Mouse (Mus musculus): Measurements from ENCODE around the gene Aipl1. TPM values are rescaled to one million over a fixed set of nuclear protein-coding genes. Genes with fewer than 3 reads are reported as not detected.

Aipl1 gene
- polyA plus RNA-seq, 1 experiment from 2014 or later = 0.09 TPM

DNA sequence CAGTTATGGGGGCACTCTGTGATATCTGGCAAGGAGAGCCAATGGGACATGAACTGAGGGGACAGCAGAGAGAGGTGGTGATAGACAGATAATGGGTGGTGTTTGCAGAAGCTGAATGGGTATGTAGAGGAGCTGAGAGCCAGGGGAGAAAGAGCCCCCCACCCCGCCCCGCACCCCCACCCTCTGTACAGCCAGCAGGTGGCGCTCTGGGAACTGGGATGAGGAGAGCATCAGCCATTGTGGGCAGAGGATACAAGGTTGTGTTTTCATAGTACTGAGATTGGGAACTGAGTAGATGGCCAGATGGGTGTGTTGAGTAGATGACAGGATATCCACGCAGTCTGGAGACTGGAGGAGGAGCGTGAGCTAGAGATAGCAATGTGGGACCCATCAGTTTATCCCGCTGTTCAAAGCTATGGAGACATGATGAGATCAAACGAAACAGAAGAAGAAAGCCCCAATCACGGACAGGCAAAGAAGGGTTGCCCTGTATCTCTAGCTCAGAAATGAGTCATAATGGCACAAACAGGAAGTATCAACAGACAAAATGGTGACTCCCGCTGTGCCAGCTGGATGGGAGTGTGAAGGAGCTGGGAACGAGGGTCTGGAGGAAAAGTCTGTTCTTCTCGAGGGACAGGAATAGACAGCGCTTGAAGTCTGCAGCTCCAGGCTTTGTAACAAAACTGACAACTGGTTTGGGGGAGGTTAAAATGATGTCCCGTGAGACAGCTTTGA lies 20.6 kb downstream of the Aipl1 start:
- peaks cover 2% of the 10 kb centered on the region; the same call in 1 of the 2 replicates for H3K4me1 ChIP-seq (ENCODE audit: control insufficient read depth, insufficient read depth, low read length)
- no peak overlapping the region for H3K27ac ChIP-seq (ENCODE audit: low read depth, low read length)
- peaks cover 4% of the 10 kb centered on the region; the same call in 1 of the 2 replicates for H3K27me3 ChIP-seq (ENCODE audit: control insufficient read depth, insufficient read depth, low read length)
- no peaks in the 10 kb centered on the region for H3K9me3 ChIP-seq (ENCODE audit: control insufficient read depth, low read length)
- 83% methylated on average over 13 of the region's 13 CpGs for WGBS
- no peak for ATAC-seq (ENCODE audit: low FRiP score, low TSS enrichment)
- H3K9ac ChIP-seq (ENCODE audit: low read depth, low read length) = no peak overlapping the region
- no peaks in the 10 kb centered on the region for H3K36me3 ChIP-seq (ENCODE audit: control insufficient read depth, insufficient read depth, low read length)
- H3K4me3 ChIP-seq (ENCODE audit: low read length) = no peak overlapping the region
- H3K4me2 ChIP-seq (replicated peaks; ENCODE audit: low read depth, low read length) = no peak overlapping the region

DNA sequence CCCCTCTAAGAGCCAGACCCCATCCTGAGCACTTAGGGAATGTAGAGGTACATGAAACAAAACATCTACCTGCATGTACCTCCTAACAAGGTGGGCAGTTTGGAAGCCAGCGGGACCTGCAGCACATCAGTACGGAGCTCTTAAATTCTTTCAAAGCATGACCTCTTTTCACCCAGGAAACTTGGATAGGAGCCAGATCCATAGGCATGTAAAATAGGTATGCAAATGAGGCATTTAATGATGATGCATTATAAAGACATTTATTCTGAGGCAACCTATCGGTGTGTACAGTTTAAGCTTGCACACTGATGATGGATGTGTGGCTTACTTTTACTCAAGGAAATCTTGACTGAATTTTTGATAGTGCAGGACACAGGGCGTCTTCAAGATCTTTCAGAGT lies 22.6 kb downstream of the Aipl1 start:
- H3K36me3 ChIP-seq (ENCODE audit: control insufficient read depth, insufficient read depth, low read length) = no peaks in the 10 kb centered on the region
- no peaks in the 10 kb centered on the region for H3K9me3 ChIP-seq (ENCODE audit: control insufficient read depth, low read length)
- H3K9ac ChIP-seq (ENCODE audit: low read depth, low read length) = no peak overlapping the region
- ATAC-seq (ENCODE audit: low FRiP score, low TSS enrichment) = no peak
- no peak overlapping the region for H3K4me3 ChIP-seq (ENCODE audit: low read length)
- H3K4me1 ChIP-seq (ENCODE audit: control insufficient read depth, insufficient read depth, low read length) = peaks cover 5% of the 10 kb centered on the region; the same call in 1 of the 2 replicates
- 79% methylated on average over 4 of the region's 4 CpGs for WGBS
- H3K4me2 ChIP-seq (replicated peaks; ENCODE audit: low read depth, low read length) = no peak overlapping the region
- H3K27ac ChIP-seq (ENCODE audit: low read depth, low read length) = no peak overlapping the region
- H3K27me3 ChIP-seq (ENCODE audit: control insufficient read depth, insufficient read depth, low read length) = peaks cover 4% of the 10 kb centered on the region; the same call in 1 of the 2 replicates

GRCm38 (mm10) chr11:72011955-72012354 lies 25.4 kb downstream of the Aipl1 start:
- no peak overlapping the region for H3K4me2 ChIP-seq (replicated peaks; ENCODE audit: low read depth, low read length)
- no peak for ATAC-seq (ENCODE audit: low FRiP score, low TSS enrichment)
- H3K4me3 ChIP-seq (ENCODE audit: low read length) = no peak overlapping the region
- H3K9me3 ChIP-seq (ENCODE audit: control insufficient read depth, low read length) = no peaks in the 10 kb centered on the region
- no peak overlapping the region for H3K9ac ChIP-seq (ENCODE audit: low read depth, low read length)
- no peak overlapping the region for H3K27ac ChIP-seq (ENCODE audit: low read depth, low read length)
- H3K4me1 ChIP-seq (ENCODE audit: control insufficient read depth, insufficient read depth, low read length) = peaks cover 5% of the 10 kb centered on the region; the same call in 1 of the 2 replicates
- 85% methylated on average over 1 of the region's 1 CpGs for WGBS
- H3K27me3 ChIP-seq (ENCODE audit: control insufficient read depth, insufficient read depth, low read length) = peaks cover 4% of the 10 kb centered on the region; the same call in 1 of the 2 replicates
- H3K36me3 ChIP-seq (ENCODE audit: control insufficient read depth, insufficient read depth, low read length) = no peaks in the 10 kb centered on the region

DNA sequence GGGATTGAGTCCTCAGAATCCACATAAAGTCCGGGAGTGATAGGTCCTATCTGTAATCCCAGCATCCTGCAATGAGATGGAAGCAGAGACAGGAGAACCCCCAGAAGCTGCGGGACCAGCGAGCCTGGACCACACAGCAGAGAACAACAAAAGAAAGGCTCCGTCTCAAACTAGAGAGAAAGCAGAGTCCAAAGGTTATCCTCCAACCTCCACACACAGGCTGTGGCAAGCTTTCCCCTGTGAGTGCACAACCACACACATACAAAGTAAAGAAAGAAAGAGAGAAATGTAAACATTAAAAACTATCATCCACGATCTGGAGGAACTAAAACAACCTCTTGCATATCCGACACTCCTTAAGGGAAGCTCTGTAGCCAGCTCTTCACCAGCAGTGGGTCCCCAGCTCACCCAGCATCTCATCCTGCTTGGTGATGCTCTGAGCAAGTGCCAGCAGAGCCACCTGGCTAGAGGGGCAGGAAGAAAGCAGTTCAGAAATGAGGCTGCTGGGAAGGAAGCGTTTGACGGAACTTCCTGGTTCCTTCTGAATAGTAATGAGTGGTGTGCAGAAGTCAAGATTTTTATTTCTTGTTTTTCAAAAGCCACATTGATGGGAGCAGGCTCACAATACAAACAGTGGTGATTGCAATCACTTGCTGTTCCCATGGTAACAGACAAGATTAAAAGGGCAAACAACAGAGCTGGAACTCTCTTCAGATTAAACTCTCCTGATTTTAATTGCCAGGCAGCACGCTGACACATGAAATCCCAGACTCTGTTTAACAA lies 26.2 kb downstream of the Aipl1 start:
- Histone ChIP-seq H3K9ac (ENCODE audit: low read depth, low read length) (no peak overlapping the region), H3K27me3 (ENCODE audit: control insufficient read depth, insufficient read depth, low read length) (peaks cover 4% of the 10 kb centered on the region; the same call in 1 of the 2 replicates), H3K4me2 (replicated peaks; ENCODE audit: low read depth, low read length) (no peak overlapping the region), H3K27ac (ENCODE audit: low read depth, low read length) (no peak overlapping the region), H3K9me3 (ENCODE audit: control insufficient read depth, low read length) (no peaks in the 10 kb centered on the region), H3K4me1 (ENCODE audit: control insufficient read depth, insufficient read depth, low read length) (peaks cover 5% of the 10 kb centered on the region; the same call in 1 of the 2 replicates), H3K36me3 (ENCODE audit: control insufficient read depth, insufficient read depth, low read length) (no peaks in the 10 kb centered on the region), H3K4me3 (ENCODE audit: low read length) (no peak overlapping the region)
- 64% methylated on average over 9 of the region's 9 CpGs for WGBS
- ATAC-seq (ENCODE audit: low FRiP score, low TSS enrichment) = no peak

DNA sequence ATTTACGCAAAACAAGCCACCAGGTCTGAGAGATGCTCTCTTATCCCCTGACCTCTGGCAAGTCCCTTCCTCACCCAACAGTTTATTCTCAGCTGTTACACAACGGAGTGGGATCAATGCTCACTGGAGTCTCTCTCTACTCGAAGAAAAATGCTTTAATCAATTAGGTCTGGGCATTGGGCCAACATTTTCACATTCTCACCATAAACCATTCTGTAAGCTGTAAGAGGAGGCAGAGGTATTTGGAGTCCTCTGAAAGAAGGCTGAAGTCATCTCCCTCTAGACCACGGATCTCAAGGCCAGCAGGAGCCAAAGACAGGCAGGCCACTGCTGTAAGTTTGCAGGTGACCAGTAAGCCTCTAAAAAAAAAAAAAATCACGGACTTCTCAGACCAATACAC lies 26.9 kb downstream of the Aipl1 start:
- ATAC-seq (ENCODE audit: low FRiP score, low TSS enrichment) = no peak
- Histone ChIP-seq H3K9me3 (ENCODE audit: control insufficient read depth, low read length) (no peaks in the 10 kb centered on the region), H3K4me3 (ENCODE audit: low read length) (no peak overlapping the region), H3K4me2 (replicated peaks; ENCODE audit: low read depth, low read length) (no peak overlapping the region), H3K4me1 (ENCODE audit: control insufficient read depth, insufficient read depth, low read length) (peaks cover 5% of the 10 kb centered on the region; the same call in 1 of the 2 replicates), H3K9ac (ENCODE audit: low read depth, low read length) (no peak overlapping the region), H3K27ac (ENCODE audit: low read depth, low read length) (no peak overlapping the region), H3K27me3 (ENCODE audit: control insufficient read depth, insufficient read depth, low read length) (peaks cover 4% of the 10 kb centered on the region; the same call in 1 of the 2 replicates), H3K36me3 (ENCODE audit: control insufficient read depth, insufficient read depth, low read length) (no peaks in the 10 kb centered on the region)
- 39% methylated on average over 5 of the region's 5 CpGs for WGBS

DNA sequence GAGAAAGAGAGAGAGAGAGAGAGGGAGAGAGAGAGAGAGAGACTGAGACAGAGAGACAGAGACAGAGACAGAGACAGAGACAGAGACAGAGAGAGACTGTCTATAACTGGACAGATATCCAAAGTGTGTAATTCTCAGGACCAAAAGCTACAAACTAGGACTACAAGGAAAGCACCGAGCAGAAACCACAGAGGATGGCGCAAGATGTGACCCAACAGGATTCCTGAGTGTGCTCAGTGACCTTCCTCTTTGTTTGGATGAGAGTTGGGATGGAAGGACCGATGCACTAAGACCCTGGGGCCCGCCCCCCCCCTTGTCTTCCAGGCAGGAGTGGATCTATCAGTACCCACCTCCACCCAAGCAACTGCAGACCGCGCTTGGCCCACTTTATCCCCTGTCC lies 31.8 kb downstream of the Aipl1 start:
- Histone ChIP-seq H3K27ac (ENCODE audit: low read depth, low read length) (no peak overlapping the region), H3K9ac (ENCODE audit: low read depth, low read length) (no peak overlapping the region), H3K36me3 (ENCODE audit: control insufficient read depth, insufficient read depth, low read length) (no peaks in the 10 kb centered on the region), H3K4me3 (ENCODE audit: low read length) (no peak overlapping the region), H3K27me3 (ENCODE audit: control insufficient read depth, insufficient read depth, low read length) (no peaks in the 10 kb centered on the region), H3K4me2 (replicated peaks; ENCODE audit: low read depth, low read length) (no peak overlapping the region), H3K9me3 (ENCODE audit: control insufficient read depth, low read length) (no peaks in the 10 kb centered on the region), H3K4me1 (ENCODE audit: control insufficient read depth, insufficient read depth, low read length) (no peaks in the 10 kb centered on the region)
- WGBS = 88% methylated on average over 6 of the region's 6 CpGs
- no peak for ATAC-seq (ENCODE audit: low FRiP score, low TSS enrichment)

GRCm38 (mm10) chr11:72003171-72003570 lies 34.1 kb downstream of the Aipl1 start:
- peak; percentile 39; the same call in 1 of the 2 replicates for ATAC-seq (ENCODE audit: low FRiP score, low TSS enrichment)
- H3K27ac ChIP-seq (ENCODE audit: low read depth, low read length) = no peak overlapping the region
- H3K4me3 ChIP-seq (ENCODE audit: low read length) = no peak overlapping the region
- no peak overlapping the region for H3K4me2 ChIP-seq (replicated peaks; ENCODE audit: low read depth, low read length)
- no peaks in the 10 kb centered on the region for H3K4me1 ChIP-seq (ENCODE audit: control insufficient read depth, insufficient read depth, low read length)
- no peaks in the 10 kb centered on the region for H3K9me3 ChIP-seq (ENCODE audit: control insufficient read depth, low read length)
- H3K9ac ChIP-seq (ENCODE audit: low read depth, low read length) = no peak overlapping the region
- no peaks in the 10 kb centered on the region for H3K27me3 ChIP-seq (ENCODE audit: control insufficient read depth, insufficient read depth, low read length)
- WGBS = 17% methylated on average over 9 of the region's 9 CpGs
- no peaks in the 10 kb centered on the region for H3K36me3 ChIP-seq (ENCODE audit: control insufficient read depth, insufficient read depth, low read length)

DNA sequence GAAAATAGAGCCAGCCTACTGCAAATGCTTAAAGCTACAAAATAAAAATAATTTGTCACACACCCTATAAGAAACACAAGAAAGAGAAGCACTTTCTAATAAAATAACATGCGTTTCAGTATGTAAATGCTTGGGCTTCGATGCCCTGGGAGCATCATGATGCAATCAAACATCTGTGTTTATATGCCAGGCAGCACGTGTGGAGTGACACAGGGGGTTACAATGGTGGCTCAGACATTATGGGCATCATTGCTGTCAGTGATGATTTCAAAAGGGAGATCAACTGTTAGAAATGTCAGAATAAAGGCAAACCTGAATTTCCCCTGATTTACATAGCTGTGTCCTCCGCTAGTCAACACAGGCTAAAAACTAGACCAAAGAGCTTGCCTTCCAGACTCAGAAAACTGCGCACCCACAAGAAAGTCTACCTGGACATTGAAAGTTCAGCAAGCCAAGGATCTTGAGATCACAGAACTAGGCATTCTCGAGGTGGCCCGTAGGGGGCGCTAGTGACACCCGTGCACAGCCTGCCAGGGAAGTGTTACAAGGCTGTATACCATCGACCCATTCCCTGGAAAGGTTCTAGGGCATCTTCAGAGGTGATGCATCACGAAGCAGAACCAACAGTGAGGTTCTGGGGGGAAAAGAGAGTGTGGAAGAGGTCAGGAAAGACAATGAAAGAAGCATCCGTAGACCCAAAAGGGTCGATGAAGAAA lies 35.0 kb downstream of the Aipl1 start:
- WGBS = 48% methylated on average over 13 of the region's 13 CpGs

More for the DNA sequence above, 35.0 kb downstream of the Aipl1 start:
- no peaks in the 10 kb centered on the region for H3K9me3 ChIP-seq (ENCODE audit: control insufficient read depth, low read length)
- ATAC-seq (ENCODE audit: low FRiP score, low TSS enrichment) = no peak
- H3K27me3 ChIP-seq (ENCODE audit: control insufficient read depth, insufficient read depth, low read length) = no peaks in the 10 kb centered on the region
- no peaks in the 10 kb centered on the region for H3K4me1 ChIP-seq (ENCODE audit: control insufficient read depth, insufficient read depth, low read length)
- H3K9ac ChIP-seq (ENCODE audit: low read depth, low read length) = no peak overlapping the region
- no peak overlapping the region for H3K27ac ChIP-seq (ENCODE audit: low read depth, low read length)
- no peak overlapping the region for H3K4me2 ChIP-seq (replicated peaks; ENCODE audit: low read depth, low read length)
- no peaks in the 10 kb centered on the region for H3K36me3 ChIP-seq (ENCODE audit: control insufficient read depth, insufficient read depth, low read length)
- no peak overlapping the region for H3K4me3 ChIP-seq (ENCODE audit: low read length)
